Mouse (Mus musculus) layer of hippocampus, postnatal 36 days (tissue): ENCODE results near the gene Otop1. TPM values are rescaled to one million over a fixed set of nuclear protein-coding genes. Genes with fewer than 3 reads are reported as not detected.
A peak's percentile ranks its signal among the peaks of the same experiment; 100 is the strongest.

Experiments used
- DNase-seq, 2 experiments: peaks; one replicate each; pipeline ENCODE4 v3.0.0; 2022
- total RNA-seq, 2 experiments: library from RNA; stranded (reverse); gene quantifications; 2 replicates each; pipeline ENCODE4 v1.2.3; 2021

Otop1 gene
- total RNA-seq, 2 experiments from 2014 or later, result not detected

GRCm38 (mm10) chr5:38301761-38302411 lies 26.1 kb downstream of the Otop1 start:
- DNase-seq, result no peak

GRCm38 (mm10) chr5:38302651-38303050 lies 26.9 kb downstream of the Otop1 start:
- DNase-seq, result no peak

GRCm38 (mm10) chr5:38305241-38305640 lies 29.5 kb downstream of the Otop1 start:
- DNase-seq, result no peak

- DNase-seq, result peak; percentile 90
These were observed 31.7 kb downstream of the Otop1 start for GRCm38 (mm10) chr5:38307255-38308101.

- peak; percentile 28 to 45 for DNase-seq
These were observed 33.1 kb downstream of the Otop1 start for GRCm38 (mm10) chr5:38308873-38309272.

- DNase-seq, result no peak
These were observed 34.0 kb downstream of the Otop1 start for GRCm38 (mm10) chr5:38309795-38310194.

GRCm38 (mm10) chr5:38318966-38319786 lies 43.4 kb downstream of the Otop1 start, which contains the start of gene Drd5:
Drd5 (plus strand) TSS chr5:38319367.
- DNase-seq, result no peak

GRCm38 (mm10) chr5:38333381-38333780 lies 57.6 kb downstream of the Otop1 start:
- no peak for DNase-seq

- DNase-seq, result no peak
These were observed 58.8 kb downstream of the Otop1 start for GRCm38 (mm10) chr5:38334582-38334981.

- DNase-seq, result no peak
These were observed 67.3 kb downstream of the Otop1 start for GRCm38 (mm10) chr5:38343101-38343500.

- no peak for DNase-seq
These were observed 71.1 kb downstream of the Otop1 start for GRCm38 (mm10) chr5:38346646-38347432.

- DNase-seq, result no peak
These were observed 74.7 kb downstream of the Otop1 start for GRCm38 (mm10) chr5:38350351-38350929.

Other genes starting within 250 kb of the Otop1 start
- gene Stx18, start 237.2 kb upstream of the Otop1 start, total RNA-seq, result 10 to 100 TPM; 37.1 to 39.9 TPM
- 100 to 1,000 TPM; 394 to 463 TPM for gene Nsg1, start 116.1 kb upstream of the Otop1 start, total RNA-seq
- 10 to 100 TPM; 19.0 to 20.0 TPM for gene Zbtb49, start 55.5 kb upstream of the Otop1 start, total RNA-seq
- gene Lyar, start 55.5 kb upstream of the Otop1 start, total RNA-seq, result 10 to 100 TPM; 13.9 to 15.0 TPM
- gene Tmem128, start 15.8 kb upstream of the Otop1 start, total RNA-seq, result 10 to 100 TPM; 30.9 to 31.6 TPM
- gene Drd5, start 43.4 kb downstream of the Otop1 start, total RNA-seq, result 10 to 100 TPM; 14.1 to 16.5 TPM
- gene Slc2a9, start 227.2 kb downstream of the Otop1 start, total RNA-seq, result 1 to 10 TPM; 2.7 to 3.8 TPM